Mouse (Mus musculus): ENCODE measurements around the gene Fkbp14. TPM values are rescaled to one million over a fixed set of nuclear protein-coding genes. Genes with fewer than 3 reads are reported as not detected.

Fkbp14 gene
- total RNA-seq, 2 experiments from 2014 or later = 12.5 to 16.6 TPM

DNA sequence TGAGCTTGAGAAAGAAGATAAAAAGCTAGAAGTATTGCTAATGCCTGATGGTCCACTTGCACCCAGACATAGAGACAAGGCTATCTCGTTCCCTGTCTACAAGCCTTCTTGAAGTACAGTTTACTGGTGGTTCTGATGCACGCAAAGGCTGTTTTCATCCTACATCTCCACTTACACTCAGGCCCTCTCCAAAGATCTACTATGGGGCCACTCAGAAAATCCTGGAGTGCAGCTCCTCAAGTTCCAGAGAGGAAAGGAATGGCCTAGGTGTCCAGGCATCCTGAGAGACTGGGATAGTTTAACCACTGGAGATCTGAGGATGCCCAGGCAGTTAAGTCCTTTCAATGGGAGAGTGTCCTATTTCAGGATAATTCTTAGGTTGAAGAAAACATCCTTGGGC is 6.4 kb downstream of the Fkbp14 start:
- DNase-seq (ENCODE audit: low spot score in 2 of 2) = no peak

DNA sequence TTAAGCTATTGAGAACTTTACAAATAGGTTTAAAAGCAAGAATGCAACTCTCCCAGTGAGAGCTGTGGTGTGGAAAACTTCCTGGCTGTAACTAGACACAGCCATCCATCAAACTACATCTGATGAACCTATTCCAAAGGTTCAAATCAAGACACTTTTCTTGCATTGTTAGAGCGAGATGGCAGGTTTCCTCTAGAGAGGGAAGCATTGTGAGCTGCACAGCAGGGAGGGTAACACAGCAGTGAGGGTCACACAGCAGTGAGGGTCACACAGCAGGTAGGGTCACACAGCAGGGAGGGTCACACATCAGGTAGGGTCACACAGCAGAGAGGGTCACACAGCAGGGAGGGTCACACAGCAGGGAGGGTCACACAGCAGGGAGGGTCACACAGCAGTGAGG is 8.9 kb downstream of the Fkbp14 start:
- no peak for DNase-seq (ENCODE audit: low spot score in 2 of 2)

GRCm38 (mm10) chr6:54587683-54588082 is 9.4 kb downstream of the Fkbp14 start:
- DNase-seq (ENCODE audit: low spot score in 2 of 2) = no peak

- DNase-seq (ENCODE audit: low spot score in 2 of 2) = no peak
Measured at GRCm38 (mm10) chr6:54586911-54587310, 10.2 kb downstream of the Fkbp14 start.

DNA sequence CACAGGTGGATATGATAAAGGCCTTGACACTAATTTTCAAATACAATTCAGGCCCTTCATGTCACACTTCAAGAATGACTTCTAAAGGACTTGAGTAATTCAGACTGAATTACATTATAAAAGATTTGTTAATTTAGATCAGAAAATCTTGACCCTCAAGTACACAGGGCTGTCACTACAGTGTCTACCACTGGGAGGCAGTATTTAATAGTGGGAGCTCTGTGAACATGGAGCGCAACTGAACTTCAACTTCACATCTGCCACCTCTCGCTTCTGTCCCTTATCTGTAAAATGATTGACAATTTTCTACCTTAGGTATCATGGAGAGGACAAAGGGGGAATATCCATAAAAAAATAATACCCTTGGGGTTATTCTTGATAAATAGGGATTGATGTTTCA is 10.9 kb downstream of the Fkbp14 start:
- DNase-seq (ENCODE audit: low spot score in 2 of 2) = peak in 1 of 2 experiments; percentile 74

GRCm38 (mm10) chr6:54573218-54573955 is 23.7 kb downstream of the Fkbp14 start:
- DNase-seq (ENCODE audit: low spot score in 2 of 2) = no peak

GRCm38 (mm10) chr6:54569776-54570175 is 27.3 kb downstream of the Fkbp14 start:
- DNase-seq (ENCODE audit: low spot score in 2 of 2) = no peak

GRCm38 (mm10) chr6:54566546-54566919 is 30.6 kb downstream of the Fkbp14 start:
- DNase-seq (ENCODE audit: low spot score in 2 of 2) = no peak

GRCm38 (mm10) chr6:54565665-54566545 is 31.2 kb downstream of the Fkbp14 start, which contains the start of gene Scrn1:
Gene Scrn1, minus strand, starts transcription at chr6:54566489.
- DNase-seq (ENCODE audit: low spot score in 2 of 2) = peak; percentile 66 to 70

DNA sequence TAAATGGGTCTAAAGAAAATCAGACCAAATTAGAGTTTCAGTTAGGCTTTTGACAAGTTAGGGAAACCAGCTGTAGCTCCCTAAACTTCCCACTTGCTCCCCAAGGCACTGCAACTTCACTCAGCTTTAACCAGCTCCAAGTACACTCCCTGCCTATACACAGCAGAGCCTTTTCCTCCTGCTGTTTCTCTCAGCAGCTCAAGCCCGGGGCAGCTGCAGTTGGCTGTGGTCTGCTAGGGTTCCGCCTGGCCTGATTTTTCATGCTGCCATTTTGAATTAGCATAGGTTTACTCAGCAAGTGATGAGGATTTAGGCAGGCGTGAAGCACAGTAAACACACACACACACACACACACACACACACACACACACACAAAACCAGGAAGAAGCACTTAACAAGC is 32.1 kb downstream of the Fkbp14 start:
- peak; percentile 26 to 28 for DNase-seq (ENCODE audit: low spot score in 2 of 2)

DNA sequence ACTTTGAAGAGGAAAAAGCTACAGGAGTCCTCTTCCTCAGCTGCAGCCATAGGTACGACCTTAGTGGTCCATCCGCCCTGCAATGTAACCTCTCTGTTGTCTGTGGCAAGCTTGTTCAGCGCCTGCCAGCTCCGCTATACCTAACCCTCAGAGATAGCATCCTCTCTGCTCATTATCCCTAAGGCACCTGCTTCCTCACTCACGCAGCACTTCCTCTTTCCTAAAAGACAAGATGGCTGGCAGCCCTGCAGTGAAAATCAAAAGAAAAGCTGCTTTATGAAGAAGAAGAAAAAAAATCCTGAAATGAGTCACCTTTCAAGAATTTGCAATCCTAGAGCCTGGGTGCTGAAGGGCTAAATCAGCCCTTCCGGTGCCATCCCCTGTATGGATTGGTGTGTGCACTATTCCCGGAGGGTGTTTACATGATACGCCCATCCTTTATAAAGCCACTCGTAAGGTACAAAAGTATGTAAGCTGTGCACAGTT is 32.6 kb downstream of the Fkbp14 start:
- no peak for DNase-seq (ENCODE audit: low spot score in 2 of 2)

DNA sequence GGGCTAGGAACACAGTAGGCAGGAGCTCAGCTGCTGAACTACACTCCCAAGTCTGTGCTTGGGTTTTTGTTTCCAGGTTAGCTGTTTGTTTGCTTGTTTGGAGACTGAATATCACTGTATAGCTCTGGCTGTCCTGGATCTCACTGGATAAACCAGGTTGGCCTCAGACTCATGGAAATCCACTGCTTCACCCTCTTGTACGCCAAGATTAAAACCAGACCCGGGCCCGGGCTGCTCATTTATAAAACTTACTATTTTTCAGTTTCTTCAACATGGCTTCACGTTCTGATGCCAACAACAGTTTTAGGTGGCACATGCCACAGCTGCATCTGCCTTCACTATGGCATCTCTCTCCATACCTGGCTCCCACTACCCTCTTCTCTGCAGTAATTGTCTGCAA is 33.5 kb downstream of the Fkbp14 start:
- no peak for DNase-seq (ENCODE audit: low spot score in 2 of 2)

- DNase-seq (ENCODE audit: low spot score in 2 of 2) = no peak
Measured at GRCm38 (mm10) chr6:54562018-54562809, 34.9 kb downstream of the Fkbp14 start.

DNA sequence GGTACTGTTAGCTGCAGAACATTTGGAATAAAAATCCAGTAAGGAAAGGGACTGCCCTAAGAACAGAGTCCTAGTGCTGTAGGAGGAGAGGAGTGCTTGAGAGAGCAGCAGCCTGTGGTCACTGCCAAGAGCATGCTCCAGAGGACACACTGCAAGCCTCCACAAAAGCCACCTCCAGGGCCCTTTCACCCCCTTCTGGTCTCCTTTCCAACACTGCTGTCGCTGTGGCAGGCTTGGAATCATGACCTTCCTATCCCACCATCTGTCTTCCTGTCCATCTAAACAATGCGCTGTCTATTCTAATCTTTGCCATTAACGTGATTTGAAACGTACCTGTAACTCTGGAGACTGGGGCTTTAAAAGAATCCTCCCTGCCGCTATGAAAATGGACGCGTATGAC is 38.6 kb downstream of the Fkbp14 start:
- no peak for DNase-seq (ENCODE audit: low spot score in 2 of 2)

- no peak for DNase-seq (ENCODE audit: low spot score in 2 of 2)
Measured at GRCm38 (mm10) chr6:54557671-54558070, 39.4 kb downstream of the Fkbp14 start.

- DNase-seq (ENCODE audit: low spot score in 2 of 2) = no peak
Measured at GRCm38 (mm10) chr6:54555816-54556215, 41.3 kb downstream of the Fkbp14 start.

GRCm38 (mm10) chr6:54554341-54555110 is 42.6 kb downstream of the Fkbp14 start:
- peak in 1 of 2 experiments; percentile 55 for DNase-seq (ENCODE audit: low spot score in 2 of 2)

DNA sequence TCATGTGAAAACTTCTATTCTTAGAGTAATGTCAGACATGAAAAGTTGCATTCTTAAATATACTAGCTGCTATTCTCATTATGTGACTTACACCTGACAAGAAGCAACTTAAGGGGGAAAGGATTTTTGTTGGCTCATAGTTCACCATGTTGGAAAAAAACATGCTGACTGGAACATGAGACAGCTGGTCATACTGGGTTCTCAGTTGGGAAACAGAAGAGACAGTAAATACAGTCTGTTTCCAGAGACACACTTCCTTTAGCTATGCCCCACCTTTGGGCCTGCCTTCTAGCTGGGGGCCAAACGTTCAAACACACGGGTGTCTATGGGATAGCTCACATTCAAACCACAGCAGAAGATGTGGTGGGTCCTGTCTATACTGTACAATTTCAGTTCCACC is 43.5 kb downstream of the Fkbp14 start:
- no peak for DNase-seq (ENCODE audit: low spot score in 2 of 2)

GRCm38 (mm10) chr6:54552721-54553413 is 44.2 kb downstream of the Fkbp14 start:
- peak in 1 of 2 experiments; percentile 70 for DNase-seq (ENCODE audit: low spot score in 2 of 2)

GRCm38 (mm10) chr6:54550801-54551323 is 46.2 kb downstream of the Fkbp14 start:
- DNase-seq (ENCODE audit: low spot score in 2 of 2) = no peak
